Mouse (Mus musculus) retina, embryonic 14.5 days (tissue): Measurements from ENCODE around the gene Arl5a.
A peak's percentile ranks its signal among the peaks of the same experiment; 100 is the strongest.

Experiments used
- DNase-seq: peaks from one replicate; pipeline ENCODE4 v3.0.0-alpha.2; 2015; ENCODE audit warnings: low spot score

Gene Arl5a

DNA sequence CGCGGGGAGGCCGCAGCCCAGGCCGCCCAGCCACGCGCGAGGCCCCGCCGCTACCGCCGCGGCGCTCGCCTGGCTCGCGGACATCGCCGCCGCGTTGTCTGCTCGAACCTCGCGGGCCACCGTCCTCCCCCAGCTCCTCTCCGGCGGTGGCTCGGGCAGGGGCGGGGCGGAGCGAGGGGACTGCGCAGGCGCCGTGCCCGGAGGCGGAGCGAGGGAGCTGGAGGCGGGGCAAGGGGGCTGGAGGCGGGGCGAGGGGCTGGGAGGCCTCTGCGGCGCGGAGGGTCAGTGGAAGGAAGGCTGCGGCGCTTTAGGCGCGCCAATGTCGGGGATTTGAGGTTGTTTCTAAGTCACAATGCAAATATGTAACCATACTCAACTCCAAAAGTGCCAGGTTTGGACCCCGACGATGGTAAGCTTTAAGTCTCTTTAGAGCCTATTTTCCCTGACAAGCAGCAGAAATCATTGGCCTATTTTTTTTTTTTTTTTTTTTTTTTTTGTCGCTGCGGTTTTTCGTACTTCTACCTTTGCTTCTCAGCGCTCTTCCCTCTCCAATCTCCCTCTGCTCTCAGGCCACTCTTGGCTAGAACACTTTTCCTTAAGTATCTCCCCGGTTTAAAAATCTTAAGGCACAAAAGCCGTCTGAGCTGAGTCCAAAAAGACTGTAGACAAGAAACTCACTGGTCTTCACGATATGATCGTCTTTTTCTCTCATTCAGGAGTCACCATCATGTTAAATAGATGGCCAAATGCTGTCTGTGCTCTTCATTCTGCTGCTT is at the start of gene Arl5a:
TSS of gene Arl5a (minus strand) at position 155 of the 776 bp plus-strand sequence.
- peak; percentile 94 for DNase-seq

GRCm38 (mm10) chr2:52471545-52472291 is 47.0 kb upstream of the Arl5a start:
- no peak for DNase-seq

DNA sequence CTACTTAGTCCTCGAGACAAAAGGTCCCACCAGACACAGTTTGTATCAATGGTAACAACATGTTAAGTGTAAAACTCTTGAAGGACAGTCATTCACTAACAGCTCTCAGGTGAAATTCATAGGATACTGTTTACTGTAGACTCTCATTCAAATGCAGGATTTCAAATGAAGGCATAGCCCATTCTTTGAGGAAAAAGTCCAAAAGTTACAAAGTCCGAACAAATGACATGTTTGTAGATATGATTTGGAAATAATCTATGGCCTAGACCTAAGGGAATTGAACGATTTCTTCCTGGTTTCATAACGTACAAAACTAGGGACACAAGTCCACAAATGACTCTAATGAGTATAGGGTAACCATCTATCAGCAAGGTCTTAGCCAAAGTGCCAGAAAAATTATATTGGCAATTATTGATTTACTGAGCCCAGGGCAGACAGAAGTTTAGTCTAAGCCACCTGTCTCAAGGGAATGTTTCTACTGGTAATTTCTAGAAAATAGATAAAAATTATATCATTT is 45.4 kb upstream of the Arl5a start:
- no peak for DNase-seq

DNA sequence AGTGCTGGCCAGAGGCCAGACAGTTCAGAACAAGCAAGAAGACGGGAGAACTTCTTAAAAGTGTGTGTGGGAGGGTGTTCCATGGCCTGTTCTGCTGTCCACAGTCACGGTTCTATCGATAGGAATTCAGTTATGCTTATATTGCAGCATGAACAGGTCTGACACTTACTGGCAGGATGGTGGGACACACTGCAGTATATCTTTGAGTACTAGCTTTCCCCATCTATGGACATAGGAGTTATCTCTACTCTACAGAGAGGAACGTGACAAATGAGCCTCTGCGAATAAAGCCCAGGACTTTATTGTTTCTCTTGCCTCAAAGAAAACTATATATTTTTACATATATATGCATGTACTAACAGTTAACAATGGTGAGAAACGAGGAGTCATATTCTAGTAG is 42.9 kb upstream of the Arl5a start:
- no peak for DNase-seq

- DNase-seq = no peak
These were observed 36.7 kb upstream of the Arl5a start for GRCm38 (mm10) chr2:52461206-52461967.

- DNase-seq = no peak
These were observed 31.1 kb upstream of the Arl5a start for GRCm38 (mm10) chr2:52455606-52456479.

DNA sequence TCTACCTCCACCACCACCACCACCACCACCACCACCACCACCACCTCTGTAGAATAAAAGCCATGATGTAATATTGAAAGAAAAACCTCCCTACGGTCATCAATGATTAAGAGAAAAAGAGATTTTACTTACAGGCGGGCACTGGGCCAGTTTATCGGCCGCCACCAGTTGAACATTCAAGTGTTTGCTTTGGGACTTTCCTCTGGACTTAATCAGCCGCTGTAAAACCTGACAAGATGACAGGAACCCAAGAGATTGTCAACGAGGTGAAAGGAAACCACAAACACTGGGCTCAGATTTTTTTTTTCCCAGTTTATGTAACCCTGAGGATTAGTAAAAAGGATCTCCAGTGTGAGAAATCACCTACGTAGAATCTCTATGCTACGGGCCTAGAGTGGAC is 25.1 kb upstream of the Arl5a start:
- no peak for DNase-seq

DNA sequence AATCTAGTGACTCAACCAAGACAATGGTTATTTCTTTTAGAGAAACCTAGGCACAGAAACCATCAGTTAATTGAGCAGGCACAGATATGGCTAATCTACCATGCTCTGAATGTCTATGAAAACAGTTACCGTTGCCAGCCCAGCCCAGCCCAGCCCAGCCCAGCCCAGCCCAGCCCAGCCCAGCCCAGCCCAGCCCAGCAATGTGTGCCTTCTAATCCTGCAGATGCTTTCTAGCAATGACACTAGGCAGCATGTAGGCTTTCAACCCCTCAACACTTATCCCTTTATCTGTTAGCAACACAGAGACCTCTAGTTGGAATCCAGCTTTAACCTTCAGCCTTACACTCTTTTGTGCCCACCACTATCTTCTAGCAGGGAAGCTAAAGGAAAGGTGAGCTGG is 24.2 kb upstream of the Arl5a start:
- DNase-seq = no peak

- no peak for DNase-seq
These were observed 21.9 kb upstream of the Arl5a start for GRCm38 (mm10) chr2:52446648-52447047.

DNA sequence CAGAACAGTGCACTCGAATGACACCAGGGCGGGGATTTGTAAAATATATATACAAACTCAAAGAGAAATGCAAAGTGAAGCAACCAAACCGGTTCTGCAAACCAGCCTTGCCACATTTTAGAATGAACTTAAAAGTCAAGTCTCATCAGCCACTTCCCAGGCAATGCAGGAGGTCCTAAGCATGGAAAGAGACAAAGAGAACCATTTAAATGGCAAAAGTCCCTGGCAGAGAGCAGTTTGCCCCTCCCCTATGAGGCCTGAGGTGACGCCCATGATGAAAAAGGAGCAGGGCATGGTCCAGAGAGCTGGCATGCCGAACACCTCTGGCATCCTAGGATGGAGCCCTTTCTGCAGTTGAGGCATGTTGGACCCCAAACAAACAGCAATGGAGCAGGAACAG is 17.4 kb upstream of the Arl5a start:
- DNase-seq = no peak

DNA sequence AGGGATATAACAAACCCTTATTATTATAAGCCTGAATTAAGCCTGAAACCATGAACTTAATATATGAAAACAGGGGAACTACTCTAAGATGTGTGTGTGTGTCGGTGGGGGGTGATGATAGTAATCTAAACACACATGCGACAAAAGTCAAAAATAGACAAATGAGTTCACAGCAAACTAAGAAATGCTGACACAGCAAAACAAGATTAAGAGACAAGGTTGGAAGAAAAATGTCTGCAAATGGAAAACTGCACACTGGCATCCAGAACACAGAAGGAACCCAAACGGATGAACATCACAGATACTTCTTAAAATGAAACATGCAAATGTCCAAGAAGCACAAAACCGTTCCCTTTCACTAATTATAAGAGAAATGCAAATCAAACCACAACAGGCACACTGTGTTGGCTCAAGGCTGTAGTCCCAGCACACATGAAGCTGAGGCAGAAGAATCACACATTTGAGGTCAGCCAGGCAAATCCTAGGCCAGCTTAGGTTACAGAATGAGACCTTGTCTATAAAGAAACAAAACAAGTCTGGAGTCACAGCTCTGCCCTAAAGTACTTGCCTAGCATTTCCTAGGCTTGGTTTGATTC is 15.8 kb upstream of the Arl5a start:
- no peak for DNase-seq

GRCm38 (mm10) chr2:52438437-52438836 is 13.7 kb upstream of the Arl5a start:
- DNase-seq = no peak

GRCm38 (mm10) chr2:52438013-52438412 is 13.3 kb upstream of the Arl5a start:
- no peak for DNase-seq

- DNase-seq = no peak
These were observed 11.4 kb upstream of the Arl5a start for GRCm38 (mm10) chr2:52435919-52436632.

DNA sequence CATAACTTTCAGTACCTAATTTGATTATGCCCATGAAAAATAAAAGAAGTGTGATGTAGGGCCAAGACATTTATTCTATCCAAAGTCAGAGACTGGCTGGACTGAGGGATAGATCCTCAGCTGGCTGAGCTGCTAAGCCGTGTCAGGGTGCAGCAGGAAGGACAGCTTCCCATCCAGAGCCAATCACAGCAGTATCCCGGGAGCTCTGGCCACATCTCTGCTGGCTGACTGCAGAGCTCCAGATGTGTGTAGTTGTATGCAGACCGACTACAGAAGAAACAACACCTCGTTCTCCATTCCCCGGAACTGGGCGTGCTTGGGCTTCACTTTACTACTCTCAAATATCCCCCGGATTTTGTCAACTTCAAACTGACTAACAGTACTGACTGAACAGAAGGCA is 8.7 kb upstream of the Arl5a start:
- no peak for DNase-seq

DNA sequence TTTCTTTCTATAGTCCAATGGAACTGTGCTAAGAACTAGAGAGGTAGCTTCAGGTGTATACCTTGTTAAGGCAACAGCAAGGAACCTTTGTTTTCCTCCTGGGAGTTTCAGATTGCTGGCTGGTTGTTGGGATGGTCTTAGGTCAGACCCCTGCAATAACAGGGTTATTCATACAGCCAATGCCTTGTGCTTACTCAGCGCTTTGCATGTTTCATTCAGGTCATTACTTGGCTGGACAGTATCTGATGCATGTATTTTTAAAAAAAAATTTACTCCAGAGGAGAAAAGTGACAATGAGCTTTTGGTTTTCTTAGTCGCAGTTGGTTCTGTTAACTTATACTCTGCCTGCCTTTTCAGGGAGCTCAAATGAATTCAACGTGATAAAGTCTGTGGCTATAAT is 2.7 kb upstream of the Arl5a start:
- no peak for DNase-seq

DNA sequence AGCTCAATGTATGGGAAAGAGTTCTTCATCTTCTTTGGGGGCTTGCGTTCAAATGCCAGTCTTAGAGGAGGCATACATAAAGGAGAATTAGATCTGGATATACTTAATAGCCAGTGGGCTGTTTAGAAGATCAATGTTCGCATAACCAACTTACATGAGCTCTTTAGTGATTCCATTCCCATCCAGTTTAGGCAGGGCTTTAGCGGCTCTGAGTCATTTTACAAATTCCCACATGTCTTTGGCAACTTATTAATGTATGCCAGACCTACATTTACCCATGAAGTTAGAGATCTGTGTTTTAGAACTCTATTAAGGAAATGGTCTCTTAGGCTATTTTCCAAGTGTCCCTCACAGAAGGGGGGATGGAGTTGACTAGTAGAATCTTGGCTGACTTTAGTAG is 1.3 kb upstream of the Arl5a start:
- DNase-seq = no peak

DNA sequence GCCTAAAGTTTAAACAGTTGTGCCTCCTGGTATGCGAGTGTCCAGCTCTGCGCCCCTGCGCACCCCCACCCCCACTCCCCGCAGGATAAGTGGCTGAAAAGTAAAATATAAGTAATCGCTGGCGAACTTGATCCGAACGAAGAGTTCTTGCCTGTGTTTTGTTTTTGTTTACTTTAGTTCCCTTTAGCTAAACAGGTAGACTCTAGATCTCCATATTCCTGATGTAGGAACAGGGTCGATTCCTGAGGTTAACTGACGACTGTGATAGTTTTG is 758 bp upstream of the Arl5a start:
- DNase-seq = no peak

- peak; percentile 50 for DNase-seq
These were observed 413 bp downstream of the Arl5a start for GRCm38 (mm10) chr2:52424248-52424728.

DNA sequence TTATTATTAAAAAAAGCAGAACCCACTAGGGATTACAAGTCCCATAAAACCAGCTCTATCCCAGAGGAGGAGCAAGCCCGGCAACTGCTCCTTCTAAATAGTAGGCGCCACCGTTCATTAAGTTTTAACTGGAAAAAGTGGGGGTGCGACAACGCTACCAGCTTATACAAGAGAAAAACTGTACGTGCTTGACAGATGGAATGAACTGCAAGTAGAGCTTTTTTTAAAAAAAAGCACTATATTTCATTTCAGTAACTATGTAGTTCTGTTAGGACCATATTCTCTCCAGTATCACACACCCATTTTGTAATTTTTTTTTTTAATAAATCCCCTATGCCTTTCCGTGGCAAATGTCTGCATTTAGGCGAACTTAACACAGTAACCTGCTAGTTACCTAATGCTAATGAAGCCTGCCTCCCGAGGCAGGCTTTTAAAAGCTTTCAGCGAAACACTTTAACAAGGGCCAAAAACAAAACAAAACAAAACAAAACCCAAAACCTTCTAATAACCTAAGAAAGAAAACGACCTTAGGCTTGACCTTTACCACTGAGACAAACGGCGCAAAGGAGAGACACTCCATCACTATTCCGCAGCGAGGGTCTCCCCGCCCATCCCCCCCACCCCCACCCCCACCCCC is 972 bp downstream of the Arl5a start:
- peak; percentile 29 for DNase-seq
